Mouse (Mus musculus): ENCODE measurements around the gene Tcl1b3. TPM values are rescaled to one million over a fixed set of nuclear protein-coding genes. Genes with fewer than 3 reads are reported as not detected.

The Tcl1b3 gene
- total RNA-seq (2023) = not detected

DNA sequence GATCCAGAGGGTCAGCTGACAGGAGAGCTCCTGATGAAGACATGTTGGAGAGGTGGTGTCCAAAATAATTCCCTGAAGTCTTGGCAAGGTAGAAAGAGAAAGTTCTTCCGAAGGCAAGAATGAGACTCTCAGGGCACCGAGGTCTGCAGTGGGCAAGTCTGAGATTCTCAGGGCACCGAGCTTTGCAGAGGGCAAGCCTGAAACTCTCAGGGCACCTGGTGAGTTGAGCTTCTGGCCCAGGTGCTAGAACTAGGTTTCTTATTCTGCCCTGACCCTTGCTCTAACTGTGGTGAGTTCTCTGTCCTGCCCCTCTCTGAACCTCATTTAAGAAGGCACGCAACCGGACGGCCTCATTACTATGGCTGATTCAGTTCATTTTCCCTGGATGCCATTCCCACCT is at the start of gene Tcl1b3:
Gene Tcl1b3, plus strand, starts transcription at position 301 of the 400 bp plus-strand sequence.

DNA sequence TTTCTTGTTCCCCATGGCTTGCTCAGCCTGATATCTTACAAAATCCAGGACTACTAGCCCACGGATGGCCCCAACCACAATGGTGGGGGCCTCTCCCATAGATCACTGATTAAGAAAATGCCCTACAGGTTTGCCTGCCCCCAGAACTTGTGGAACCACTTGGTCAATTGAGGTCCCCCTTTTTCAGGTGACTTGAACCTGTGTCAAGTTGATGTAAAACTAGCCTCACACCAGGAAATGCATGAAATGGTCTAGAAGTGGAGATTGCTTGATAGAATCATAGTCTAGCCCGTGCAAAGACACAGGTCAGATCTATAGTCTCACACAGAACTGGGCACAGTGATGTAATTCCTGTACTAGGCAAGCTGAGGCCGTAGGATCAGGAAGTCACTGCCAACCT is 45.1 kb upstream of the Tcl1b3 start, which contains the start of gene Tcl1b2:
Gene Tcl1b2, plus strand, starts transcription at position 301 of the 400 bp plus-strand sequence.

GRCm38 (mm10) chr12:105159390-105159789 is 31.5 kb upstream of the Tcl1b3 start, which contains the start of gene Tcl1b1:
Gene Tcl1b1 (plus strand): TSS chr12:105159690.

GRCm38 (mm10) chr12:105176044-105176443 is 14.8 kb upstream of the Tcl1b3 start, which contains the start of gene Tcl1b5:
Gene Tcl1b5 (plus strand): TSS chr12:105176344.

DNA sequence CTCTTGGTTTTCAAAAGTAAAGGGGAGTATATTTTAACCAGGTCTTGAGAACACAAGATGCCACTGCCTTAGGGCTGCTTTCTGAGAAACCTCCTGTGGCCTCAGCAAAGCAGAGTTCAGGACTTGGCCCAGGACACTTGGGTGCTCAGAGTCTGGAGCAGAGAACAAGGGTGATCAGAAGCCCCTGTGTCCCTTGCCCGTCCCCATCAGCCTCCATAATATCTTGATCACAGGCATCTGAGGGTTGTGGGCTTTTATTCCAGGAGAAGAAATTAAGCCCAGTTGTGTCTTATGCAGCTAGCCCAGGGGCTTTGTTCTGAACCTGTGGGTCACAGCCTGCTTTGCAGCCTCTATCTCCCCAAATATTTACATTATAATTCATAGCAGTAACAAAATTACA is 10.8 kb downstream of the Tcl1b3 start, which contains the start of gene Tcl1b4:
Gene Tcl1b4, plus strand, starts transcription at position 301 of the 400 bp plus-strand sequence.

GRCm38 (mm10) chr12:105222601-105223319 is 31.9 kb downstream of the Tcl1b3 start, which contains the start of gene Tcl1:
Gene Tcl1 (minus strand): TSS chr12:105222793.

Other genes starting within 250 kb of the Tcl1b3 start
- gene Syne3, start 181.2 kb upstream of the Tcl1b3 start, total RNA-seq (2023) = 10 to 100 TPM; 70.5 to 77.5 TPM
- gene Glrx5, start 158.4 kb upstream of the Tcl1b3 start, total RNA-seq (2023) = 10 to 100 TPM; 23.9 to 24.0 TPM
- gene Tcl1b2, start 45.0 kb upstream of the Tcl1b3 start, total RNA-seq (2023) = not detected
- not detected for gene Tcl1b1, start 31.4 kb upstream of the Tcl1b3 start, total RNA-seq (2023)
- gene Tcl1b5, start 14.7 kb upstream of the Tcl1b3 start, total RNA-seq (2023) = not detected
- gene Tcl1b4, start 10.9 kb downstream of the Tcl1b3 start, total RNA-seq (2023) = not detected
- gene Tcl1, start 31.8 kb downstream of the Tcl1b3 start, total RNA-seq (2023) = not detected
- gene Tunar, start 142.8 kb downstream of the Tcl1b3 start, total RNA-seq (2023) = not detected

Measured in monocyte, adult 59 days (primary cell).